Mouse (Mus musculus) olfactory bulb, adult 2 months (tissue): ENCODE measurements around the gene Bicdl2.

Source experiments
- CTCF ChIP-seq: fragments of 200-500 bp; IDR thresholded peaks from 2 replicates; pipeline ENCODE4 v1.5.1; 2012; ENCODE audit warnings: low read depth, mild to moderate bottlenecking, low read length, moderate library complexity; ENCODE audit not compliant: insufficient read depth
- POLR2A ChIP-seq: fragments of 200-500 bp; IDR thresholded peaks from 2 replicates; pipeline ENCODE4 v1.6.1; 2012; ENCODE audit warnings: mild to moderate bottlenecking, low read depth, low read length, moderate library complexity; ENCODE audit not compliant: insufficient read depth

DNA sequence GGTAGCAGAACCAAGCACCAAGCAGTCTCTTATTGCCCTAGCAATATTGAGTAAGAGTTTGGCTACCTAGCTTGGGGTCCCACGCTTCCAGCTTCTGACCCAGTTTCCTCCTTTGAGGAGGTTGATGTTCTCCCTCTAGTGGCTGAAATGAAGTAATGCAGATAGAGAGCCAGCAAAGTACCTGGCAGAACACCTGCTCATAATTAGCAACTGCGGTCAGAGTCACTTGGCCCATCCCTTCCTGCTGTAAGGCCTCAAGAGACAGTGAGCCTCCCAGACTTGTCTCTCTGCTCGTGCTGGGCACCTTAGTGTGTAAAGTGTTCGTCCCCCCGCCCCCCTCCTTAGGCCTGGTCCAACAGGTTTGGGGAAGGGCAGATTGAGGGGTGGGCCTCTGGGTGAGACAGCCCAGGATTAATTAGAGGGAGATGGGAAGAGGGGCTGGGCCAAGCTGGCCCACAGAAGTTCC, 4.3 kb downstream of the Bicdl2 start:
- TF ChIP-seq CTCF (peak; percentile 56; the same call in 1 of the 2 replicates), POLR2A (no peak)
